Mouse (Mus musculus): ENCODE measurements around the gene Tnrc6c.

GRCm38 (mm10) chr11:117626557-117626956, 27.5 kb upstream of the Tnrc6c start:
- no peak for TF ChIP-seq CTCF (IDR thresholded peaks at IDR 0.05; ENCODE audit: control insufficient read depth, insufficient read depth, low read length)
- TF ChIP-seq POLR2A (IDR thresholded peaks at IDR 0.05; ENCODE audit: borderline replicate concordance, control insufficient read depth, low read depth, low read length): no peak
